Mouse (Mus musculus) heart, postnatal 0 days (tissue): ENCODE results near the gene Dennd5a.

ENCODE experiments used
- CTCF ChIP-seq: IDR thresholded peaks from 2 replicates; pipeline ENCODE4 v1.5.1; 2016; ENCODE audit warnings: antibody characterized with exemption, control low read depth, low read depth
- EP300 ChIP-seq: IDR thresholded peaks from 2 replicates; pipeline ENCODE4 v1.6.1; 2016; ENCODE audit warnings: antibody characterized with exemption, low read depth

DNA sequence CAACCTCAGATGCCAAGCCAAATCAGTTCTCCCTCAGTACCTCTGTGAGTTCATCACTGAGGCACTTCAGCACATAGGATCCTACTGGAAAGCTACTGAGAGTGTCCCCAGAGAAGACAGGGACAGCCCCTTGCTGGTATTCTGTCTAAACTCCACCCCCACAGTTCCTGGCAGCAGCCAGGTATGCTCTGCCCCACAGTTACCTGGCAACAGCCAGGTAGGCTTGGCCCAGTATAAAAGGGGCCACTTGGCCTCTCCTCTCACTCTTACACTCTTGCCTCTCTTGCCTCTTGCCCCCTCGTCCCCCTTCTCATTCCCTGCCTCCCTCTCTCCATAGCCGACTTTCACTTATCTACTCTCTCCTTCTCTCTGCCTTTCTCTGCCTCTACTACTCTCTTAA is 35.3 kb downstream of the Dennd5a start:
- no peak for TF ChIP-seq CTCF
- TF ChIP-seq EP300 = no peak
